Mouse (Mus musculus) cerebellum, postnatal 36 days (tissue): ENCODE data around the gene Ier3.
A peak's percentile ranks its signal among the peaks of the same experiment; 100 is the strongest.

ENCODE experiments used
- DNase-seq, 2 experiments: peaks; one replicate each; pipeline ENCODE4 v3.0.0; 2021 to 2022; ENCODE audit warnings: mixed read lengths in 2 of 2

Gene Ier3

GRCm38 (mm10) chr17:35812307-35812706 lies 9.2 kb upstream of the Ier3 start:
- DNase-seq: no peak

GRCm38 (mm10) chr17:35812736-35813135 lies 8.7 kb upstream of the Ier3 start:
- DNase-seq: no peak

- peak; percentile 31 to 47 for DNase-seq
Measured at GRCm38 (mm10) chr17:35813245-35813647, 8.2 kb upstream of the Ier3 start.

GRCm38 (mm10) chr17:35813653-35814052 lies 7.8 kb upstream of the Ier3 start:
- DNase-seq: no peak

- no peak for DNase-seq
Measured at GRCm38 (mm10) chr17:35814678-35815077, 6.8 kb upstream of the Ier3 start.

GRCm38 (mm10) chr17:35815836-35816235 lies 5.6 kb upstream of the Ier3 start:
- DNase-seq: no peak

GRCm38 (mm10) chr17:35816686-35817085 lies 4.8 kb upstream of the Ier3 start:
- no peak for DNase-seq

- no peak for DNase-seq
Measured at GRCm38 (mm10) chr17:35817226-35817625, 4.3 kb upstream of the Ier3 start.

- no peak for DNase-seq
Measured at GRCm38 (mm10) chr17:35820111-35820510, 1.4 kb upstream of the Ier3 start.

GRCm38 (mm10) chr17:35822564-35822963 lies 1.1 kb downstream of the Ier3 start:
- DNase-seq: no peak

GRCm38 (mm10) chr17:35822964-35823937 lies 1.8 kb downstream of the Ier3 start, which contains the start of gene Flot1:
Gene Flot1 (plus strand): TSS chr17:35823230.
- peak; percentile 75 to 76 for DNase-seq

GRCm38 (mm10) chr17:35824402-35824801 lies 2.9 kb downstream of the Ier3 start:
- DNase-seq: no peak

- DNase-seq: no peak
Measured at GRCm38 (mm10) chr17:35825109-35825850, 3.8 kb downstream of the Ier3 start.

- DNase-seq: peak; percentile 80 to 84
Measured at GRCm38 (mm10) chr17:35829737-35830136, 8.3 kb downstream of the Ier3 start.

- no peak for DNase-seq
Measured at GRCm38 (mm10) chr17:35832400-35833238, 11.1 kb downstream of the Ier3 start.

- no peak for DNase-seq
Measured at GRCm38 (mm10) chr17:35833239-35833751, 11.8 kb downstream of the Ier3 start.

GRCm38 (mm10) chr17:35833894-35834293 lies 12.4 kb downstream of the Ier3 start:
- DNase-seq: no peak

- DNase-seq: peak; percentile 29 to 37
Measured at GRCm38 (mm10) chr17:35834696-35835422, 13.4 kb downstream of the Ier3 start.

GRCm38 (mm10) chr17:35835424-35836140 lies 14.1 kb downstream of the Ier3 start:
- peak; percentile 16 to 34 for DNase-seq

- DNase-seq: peak; percentile 87 to 93
Measured at GRCm38 (mm10) chr17:35836178-35836965, 14.9 kb downstream of the Ier3 start.
